Mouse (Mus musculus) heart, adult 2 months (tissue): ENCODE results near the gene Entpd7.

ENCODE experiments used
- CTCF ChIP-seq: fragments of 200-600 bp; IDR thresholded peaks from 2 replicates; pipeline ENCODE4 v1.8.1; 2022; ENCODE audit warnings: antibody characterized with exemption, mild to moderate bottlenecking, moderate library complexity
- EP300 ChIP-seq: fragments of 200-500 bp; IDR thresholded peaks from 2 replicates; pipeline ENCODE4 v1.6.1; 2011; ENCODE audit warnings: low read depth, low read length, control low read depth; ENCODE audit not compliant: insufficient read depth
- POLR2A ChIP-seq: fragments of 200-500 bp; IDR thresholded peaks from 2 replicates; pipeline ENCODE4 v1.6.1; 2011; ENCODE audit warnings: mild to moderate bottlenecking, low read depth, low read length, control low read depth; ENCODE audit not compliant: insufficient read depth

GRCm38 (mm10) chr19:43671054-43671453, 18.4 kb upstream of the Entpd7 start:
- TF ChIP-seq POLR2A (no peak), CTCF (no peak), EP300 (no peak)
